Mouse (Mus musculus): ENCODE results near the gene Gm48552. TPM values are rescaled to one million over a fixed set of nuclear protein-coding genes. Genes with fewer than 3 reads are reported as not detected.

The Gm48552 gene
- total and polyA plus RNA-seq, 3 experiments: 0.88 to 1.2 TPM; not detected in 1

GRCm38 (mm10) chr10:81390678-81390965, 1.8 kb downstream of the Gm48552 start:
- Histone ChIP-seq H3K79me2 (replicated peaks; ENCODE audit: control insufficient read depth, insufficient read depth, low read length) (no peaks in the 10 kb centered on the region; the same call in 1 of the 2 replicates), H3K4me3 (no peak overlapping the region), H3K36me3 (ENCODE audit: control insufficient read depth, insufficient read depth, low read length) (no peaks in the 10 kb centered on the region), H3K9ac (ENCODE audit: low read depth, low read length) (no peak overlapping the region), H3K27me3 (ENCODE audit: control insufficient read depth, insufficient read depth, low read length) (no peaks in the 10 kb centered on the region), H3K4me1 (ENCODE audit: control insufficient read depth, insufficient read depth, low read length) (peaks cover 5% of the 10 kb centered on the region), H3K27ac (no peak overlapping the region)
- 87% methylated on average over 13 of the region's 13 CpGs for WGBS
- no peak for TF ChIP-seq EP300 (IDR thresholded peaks at IDR 0.05; ENCODE audit: insufficient read depth, low read depth, low read length)
- no peak for TF ChIP-seq CTCF (IDR thresholded peaks at IDR 0.05)
- DNase-seq: no peak
- intact Hi-C loops (cut with DNase I): loop anchor here (2.0 kb wide), 1 partner anchor 14 kb away; no protein-coding TSS in a partner anchor

- no peaks in the 10 kb centered on the region for H3K27me3 ChIP-seq (ENCODE audit: control insufficient read depth, insufficient read depth, low read length)
- DNase-seq: no peak
- intact Hi-C loops (cut with DNase I): no loop called here
- no peak overlapping the region for H3K27ac ChIP-seq
- H3K36me3 ChIP-seq (ENCODE audit: control insufficient read depth, insufficient read depth, low read length): no peaks in the 10 kb centered on the region
- peaks cover 5% of the 10 kb centered on the region for H3K4me1 ChIP-seq (ENCODE audit: control insufficient read depth, insufficient read depth, low read length)
- 85% methylated on average over 6 of the region's 6 CpGs for WGBS
- H3K9ac ChIP-seq (ENCODE audit: low read depth, low read length): no peak overlapping the region
- H3K4me3 ChIP-seq: no peak overlapping the region
- no peaks in the 10 kb centered on the region for H3K79me2 ChIP-seq (replicated peaks; ENCODE audit: control insufficient read depth, insufficient read depth, low read length)
- TF ChIP-seq POLR2A (IDR thresholded peaks at IDR 0.05; ENCODE audit: insufficient read depth, low read depth, low read length) (no peak), EP300 (IDR thresholded peaks at IDR 0.05; ENCODE audit: insufficient read depth, low read depth, low read length) (no peak), CTCF (IDR thresholded peaks at IDR 0.05) (no peak)
Measured at GRCm38 (mm10) chr10:81392270-81392669, 3.5 kb downstream of the Gm48552 start.

DNA sequence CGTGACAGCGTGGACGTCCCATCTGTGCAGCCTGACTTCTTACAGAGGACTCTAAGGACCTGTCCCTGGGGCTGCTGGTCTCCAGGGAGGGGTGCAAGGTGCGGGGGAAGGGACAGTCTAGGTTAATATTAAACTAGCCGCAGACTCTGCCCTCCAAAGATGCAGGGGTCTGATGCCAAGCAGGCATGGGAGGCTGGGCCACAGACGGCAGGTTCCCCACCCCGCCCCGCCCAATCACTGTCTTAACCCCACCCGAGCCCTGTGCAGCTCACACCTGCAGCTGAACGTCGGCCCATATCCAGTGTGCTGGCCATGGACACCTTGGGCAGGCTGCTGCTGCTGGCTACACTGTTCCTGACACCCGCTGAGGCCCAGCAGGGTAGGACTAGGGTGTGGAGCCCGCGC, 4.0 kb downstream of the Gm48552 start, which contains the start of gene Smim24:
Gene Smim24 (plus strand): TSS at position 271 of the 405 bp plus-strand sequence.
- 57% methylated on average over 14 of the region's 14 CpGs for WGBS
- Histone ChIP-seq H3K27me3 (ENCODE audit: control insufficient read depth, insufficient read depth, low read length) (no peaks in the 10 kb centered on the region), H3K79me2 (replicated peaks; ENCODE audit: control insufficient read depth, insufficient read depth, low read length) (no peaks in the 10 kb centered on the region), H3K4me1 (ENCODE audit: control insufficient read depth, insufficient read depth, low read length) (peaks cover 5% of the 10 kb centered on the region), H3K36me3 (ENCODE audit: control insufficient read depth, insufficient read depth, low read length) (no peaks in the 10 kb centered on the region), H3K4me3 (peak within 1 kb of the TSS; percentile 33), H3K9ac (ENCODE audit: low read depth, low read length) (peak within 1 kb of the TSS; percentile 53), H3K27ac (peak within 1 kb of the TSS; percentile 64)
- no peak for DNase-seq
- intact Hi-C loops (cut with DNase I): no loop called here
- no peak for TF ChIP-seq CTCF (IDR thresholded peaks at IDR 0.05)
- TF ChIP-seq POLR2A (IDR thresholded peaks at IDR 0.05; ENCODE audit: insufficient read depth, low read depth, low read length): no peak
- TF ChIP-seq EP300 (IDR thresholded peaks at IDR 0.05; ENCODE audit: insufficient read depth, low read depth, low read length): no peak

GRCm38 (mm10) chr10:81393456-81394063, 4.8 kb downstream of the Gm48552 start:
- peak; percentile 54 to 68 for DNase-seq
- WGBS: 7% methylated on average over 19 of the region's 19 CpGs
- Histone ChIP-seq H3K4me1 (ENCODE audit: control insufficient read depth, insufficient read depth, low read length) (peaks cover 5% of the 10 kb centered on the region), H3K4me3 (peak overlapping the region; percentile 33), H3K27ac (peak overlapping the region; percentile 64), H3K27me3 (ENCODE audit: control insufficient read depth, insufficient read depth, low read length) (no peaks in the 10 kb centered on the region), H3K36me3 (ENCODE audit: control insufficient read depth, insufficient read depth, low read length) (no peaks in the 10 kb centered on the region), H3K79me2 (replicated peaks; ENCODE audit: control insufficient read depth, insufficient read depth, low read length) (no peaks in the 10 kb centered on the region), H3K9ac (ENCODE audit: low read depth, low read length) (peak overlapping the region; percentile 53)
- intact Hi-C loops (cut with DNase I): no loop called here
- TF ChIP-seq CTCF (IDR thresholded peaks at IDR 0.05): no peak
- peak; percentile 34; the same call in 1 of the 2 replicates for TF ChIP-seq POLR2A (IDR thresholded peaks at IDR 0.05; ENCODE audit: insufficient read depth, low read depth, low read length)

GRCm38 (mm10) chr10:81395127-81395526, 6.3 kb downstream of the Gm48552 start:
- TF ChIP-seq POLR2A (IDR thresholded peaks at IDR 0.05; ENCODE audit: insufficient read depth, low read depth, low read length): no peak
- peak; percentile 79 for TF ChIP-seq EP300 (IDR thresholded peaks at IDR 0.05; ENCODE audit: insufficient read depth, low read depth, low read length)
- TF ChIP-seq CTCF (IDR thresholded peaks at IDR 0.05): peak; percentile 94
- H3K9ac ChIP-seq (ENCODE audit: low read depth, low read length): no peak overlapping the region
- intact Hi-C loops (cut with DNase I): loop anchor here (1.0 kb wide), 1 partner anchor 55 kb away; no protein-coding TSS in a partner anchor

GRCm38 (mm10) chr10:81395865-81396264, 7.1 kb downstream of the Gm48552 start:
- intact Hi-C loops (cut with DNase I): loop anchor here (1.0 kb wide), 1 partner anchor 54 kb away; no protein-coding TSS in a partner anchor

More at GRCm38 (mm10) chr10:81395127-81395526, 6.3 kb downstream of the Gm48552 start:
- DNase-seq: peak; percentile 69 to 85
- no peaks in the 10 kb centered on the region for H3K27me3 ChIP-seq (ENCODE audit: control insufficient read depth, insufficient read depth, low read length)
- no peak overlapping the region for H3K27ac ChIP-seq
- peaks cover 3% of the 10 kb centered on the region for H3K4me1 ChIP-seq (ENCODE audit: control insufficient read depth, insufficient read depth, low read length)
- no peak overlapping the region for H3K4me3 ChIP-seq
- H3K36me3 ChIP-seq (ENCODE audit: control insufficient read depth, insufficient read depth, low read length): no peaks in the 10 kb centered on the region
- H3K79me2 ChIP-seq (replicated peaks; ENCODE audit: control insufficient read depth, insufficient read depth, low read length): no peaks in the 10 kb centered on the region
- WGBS: 8% methylated on average over 5 of the region's 5 CpGs

More at GRCm38 (mm10) chr10:81395865-81396264, 7.1 kb downstream of the Gm48552 start:
- Histone ChIP-seq H3K4me1 (ENCODE audit: control insufficient read depth, insufficient read depth, low read length) (peaks cover 4% of the 10 kb centered on the region), H3K4me3 (no peak overlapping the region), H3K27ac (no peak overlapping the region), H3K9ac (ENCODE audit: low read depth, low read length) (no peak overlapping the region), H3K27me3 (ENCODE audit: control insufficient read depth, insufficient read depth, low read length) (no peaks in the 10 kb centered on the region), H3K36me3 (ENCODE audit: control insufficient read depth, insufficient read depth, low read length) (no peaks in the 10 kb centered on the region), H3K79me2 (replicated peaks; ENCODE audit: control insufficient read depth, insufficient read depth, low read length) (no peaks in the 10 kb centered on the region)
- 87% methylated on average over 4 of the region's 4 CpGs for WGBS
- DNase-seq: no peak
- TF ChIP-seq POLR2A (IDR thresholded peaks at IDR 0.05; ENCODE audit: insufficient read depth, low read depth, low read length): no peak
- no peak for TF ChIP-seq CTCF (IDR thresholded peaks at IDR 0.05)
- no peak for TF ChIP-seq EP300 (IDR thresholded peaks at IDR 0.05; ENCODE audit: insufficient read depth, low read depth, low read length)

Data from heart, adult 2 months (tissue).